Mouse (Mus musculus) MEL (cell line): ENCODE measurements around the gene Peg10. TPM values are rescaled to one million over a fixed set of nuclear protein-coding genes. Genes with fewer than 3 reads are reported as not detected.

Source experiments
- DNase-seq: peaks from one replicate; pipeline ENCODE4 v3.0.0; 2011; ENCODE audit warnings: low read depth, low spot score
- H3K27ac ChIP-seq: 2 replicates; pipeline ENCODE4 v1.5.1; 2012; ENCODE audit warnings: low read depth, mild to moderate bottlenecking, control low read depth, low read length, moderate library complexity; ENCODE audit not compliant: control insufficient read depth
- H3K27me3 ChIP-seq, 2 experiments: fragments of 150-350 bp in 1 of 2; sonication (generic) in 1 of 2; 2 replicates each; pipeline ENCODE4 v1.6.1; 2012; ENCODE audit warnings: low read length in 2 of 2, mild to moderate bottlenecking in 2 of 2, improper control_type of control experiment in 1 of 2, moderate library complexity in 1 of 2; ENCODE audit not compliant: insufficient read depth in 2 of 2, control insufficient read depth in 1 of 2
- H3K36me3 ChIP-seq, 2 experiments: 2 replicates each; pipeline ENCODE4 v1.6.1; 2012 to 2014; ENCODE audit warnings: low read length in 2 of 2, improper control_type of control experiment in 1 of 2, inconsistent platforms in 1 of 2, mild to moderate bottlenecking in 1 of 2; ENCODE audit not compliant: insufficient read depth in 2 of 2, control insufficient read depth in 1 of 2
- H3K4me1 ChIP-seq, 2 experiments: fragments of 150-350 bp in 1 of 2; sonication (generic) in 1 of 2; 2 replicates each; pipeline ENCODE4 v1.6.1; 2012; ENCODE audit warnings: low read length in 2 of 2, improper control_type of control experiment in 1 of 2, mild to moderate bottlenecking in 1 of 2; ENCODE audit not compliant: insufficient read depth in 2 of 2, control insufficient read depth in 1 of 2
- H3K4me3 ChIP-seq, 2 experiments: fragments of 150-350 bp in 1 of 2; sonication (generic) in 1 of 2; 2 replicates each; pipeline ENCODE4 v1.5.1; 2012; ENCODE audit warnings: low read depth in 2 of 2, low read length in 2 of 2, mild to moderate bottlenecking in 2 of 2, moderate library complexity in 2 of 2, control low read depth in 1 of 2, improper control_type of control experiment in 1 of 2; ENCODE audit not compliant: control insufficient read depth in 1 of 2, insufficient read depth in 1 of 2
- H3K79me2 ChIP-seq: 2 replicates; pipeline ENCODE4 v1.6.1; 2012; ENCODE audit warnings: mild to moderate bottlenecking, low read length, moderate library complexity; ENCODE audit not compliant: control insufficient read depth, poor library complexity, insufficient read depth
- H3K9ac ChIP-seq: 2 replicates; pipeline ENCODE4 v1.6.1; 2012; ENCODE audit warnings: low read depth, mild to moderate bottlenecking, control low read depth, low read length, moderate library complexity; ENCODE audit not compliant: control insufficient read depth, poor library complexity, severe bottlenecking
- H3K9me3 ChIP-seq: fragments of 150-350 bp; sonication (generic); replicated peaks from 2 replicates; pipeline ENCODE4 v1.6.1; 2012; ENCODE audit warnings: mild to moderate bottlenecking, low read length, improper control_type of control experiment, moderate library complexity; ENCODE audit not compliant: insufficient read depth
- BHLHE40 ChIP-seq: IDR thresholded peaks from 2 replicates; pipeline ENCODE4 v1.6.1; 2012; ENCODE audit warnings: low read depth, mild to moderate bottlenecking, inconsistent platforms, low read length, improper control_type of control experiment, borderline replicate concordance
- CTCF ChIP-seq, 3 experiments: IDR thresholded peaks in 2 of 3; conservative IDR thresholded peaks in 1 of 3; 2 replicates each; pipeline ENCODE4 v1.5.1; 2011 to 2012; ENCODE audit warnings: low read length in 3 of 3, low read depth in 2 of 3, mild to moderate bottlenecking in 2 of 3, improper control_type of control experiment in 1 of 3, inconsistent platforms in 1 of 3, mixed read lengths in 1 of 3, moderate library complexity in 1 of 3; ENCODE audit not compliant: control insufficient read depth in 1 of 3, insufficient read depth in 1 of 3, poor library complexity in 1 of 3, severe bottlenecking in 1 of 3
- ELF1 ChIP-seq: IDR thresholded peaks from 2 replicates; pipeline ENCODE4 v1.6.1; 2014; ENCODE audit warnings: low read depth, mild to moderate bottlenecking, inconsistent platforms, low read length, improper control_type of control experiment, moderate library complexity
- ETS1 ChIP-seq: IDR thresholded peaks from 2 replicates; pipeline ENCODE4 v1.6.1; 2012; ENCODE audit warnings: low read depth, mild to moderate bottlenecking, inconsistent platforms, low read length, improper control_type of control experiment, moderate library complexity
- GABPA ChIP-seq: IDR thresholded peaks from 2 replicates; pipeline ENCODE4 v1.6.1; 2012; ENCODE audit warnings: low read depth, mild to moderate bottlenecking, inconsistent platforms, low read length, improper control_type of control experiment, moderate library complexity
- JUND ChIP-seq: IDR thresholded peaks from 2 replicates; pipeline ENCODE4 v1.6.1; 2011; ENCODE audit warnings: low read depth, mild to moderate bottlenecking, improper control_type of control experiment, low read length
- KAT2A ChIP-seq: conservative IDR thresholded peaks from 2 replicates; pipeline ENCODE4 v1.6.1; 2012; ENCODE audit warnings: low read depth, low read length, improper control_type of control experiment, inconsistent platforms
- MAFK ChIP-seq: IDR thresholded peaks from 2 replicates; pipeline ENCODE4 v1.6.1; 2011; ENCODE audit warnings: low read depth, mild to moderate bottlenecking, low read length, improper control_type of control experiment, borderline replicate concordance
- MAX ChIP-seq: IDR thresholded peaks from 2 replicates; pipeline ENCODE4 v1.6.1; 2011; ENCODE audit warnings: low read length, improper control_type of control experiment
- MAZ ChIP-seq: IDR thresholded peaks from 2 replicates; pipeline ENCODE4 v1.6.1; 2012; ENCODE audit warnings: low read depth, mild to moderate bottlenecking, inconsistent platforms, low read length, improper control_type of control experiment
- MEF2A ChIP-seq: IDR thresholded peaks from 2 replicates; pipeline ENCODE4 v1.6.1; 2014; ENCODE audit warnings: low read depth, mild to moderate bottlenecking, inconsistent platforms, low read length, improper control_type of control experiment; ENCODE audit not compliant: poor library complexity, insufficient replicate concordance, severe bottlenecking; ENCODE audit errors: extremely low read depth
- MXI1 ChIP-seq: IDR thresholded peaks from 2 replicates; pipeline ENCODE4 v1.6.1; 2011; ENCODE audit warnings: mild to moderate bottlenecking, low read depth, low read length, improper control_type of control experiment
- MYB ChIP-seq: IDR thresholded peaks from 2 replicates; pipeline ENCODE4 v1.6.1; 2011; ENCODE audit warnings: mild to moderate bottlenecking, low read depth, low read length, improper control_type of control experiment
- NELFE ChIP-seq: IDR thresholded peaks from 2 replicates; pipeline ENCODE4 v1.6.1; 2011; ENCODE audit warnings: low read depth, low read length, improper control_type of control experiment
- NRF1 ChIP-seq: IDR thresholded peaks from 2 replicates; pipeline ENCODE4 v1.6.1; 2014; ENCODE audit warnings: low read depth, mild to moderate bottlenecking, inconsistent platforms, low read length, improper control_type of control experiment, moderate library complexity; ENCODE audit not compliant: poor library complexity, insufficient read depth, severe bottlenecking
- POLR2A ChIP-seq, 2 experiments: IDR thresholded peaks; 2 replicates each; pipeline ENCODE4 v1.6.1; 2011 to 2012; ENCODE audit warnings: low read length in 2 of 2, mild to moderate bottlenecking in 2 of 2, control low read depth in 1 of 2, improper control_type of control experiment in 1 of 2, low read depth in 1 of 2, moderate library complexity in 1 of 2; ENCODE audit not compliant: control insufficient read depth in 1 of 2, insufficient read depth in 1 of 2, poor library complexity in 1 of 2
- POLR2AphosphoS2 ChIP-seq: IDR thresholded peaks from 2 replicates; pipeline ENCODE4 v1.6.1; 2011; ENCODE audit warnings: low read length, improper control_type of control experiment
- RCOR1 ChIP-seq: IDR thresholded peaks from 2 replicates; pipeline ENCODE4 v1.6.1; 2012; ENCODE audit warnings: low read depth, mild to moderate bottlenecking, inconsistent platforms, low read length, improper control_type of control experiment
- SIN3A ChIP-seq: IDR thresholded peaks from 2 replicates; pipeline ENCODE4 v1.6.1; 2012; ENCODE audit warnings: low read length, improper control_type of control experiment, inconsistent platforms
- SMC3 ChIP-seq: IDR thresholded peaks from 2 replicates; pipeline ENCODE4 v1.6.1; 2011; ENCODE audit warnings: low read depth, low read length, improper control_type of control experiment
- UBTF ChIP-seq: IDR thresholded peaks from 2 replicates; pipeline ENCODE4 v1.6.1; 2012; ENCODE audit warnings: low read depth, mild to moderate bottlenecking, inconsistent platforms, low read length, improper control_type of control experiment, moderate library complexity, borderline replicate concordance; ENCODE audit not compliant: insufficient read depth
- ZC3H11A ChIP-seq: IDR thresholded peaks from 2 replicates; pipeline ENCODE4 v1.6.1; 2012; ENCODE audit warnings: low read depth, mild to moderate bottlenecking, inconsistent platforms, low read length, improper control_type of control experiment
- ZKSCAN1 ChIP-seq: IDR thresholded peaks from 2 replicates; pipeline ENCODE4 v1.6.1; 2012; ENCODE audit warnings: low read depth, mild to moderate bottlenecking, inconsistent platforms, low read length, improper control_type of control experiment, moderate library complexity
- ZMIZ1 ChIP-seq: IDR thresholded peaks from 2 replicates; pipeline ENCODE4 v1.6.1; 2012; ENCODE audit warnings: low read depth, mild to moderate bottlenecking, inconsistent platforms, low read length, improper control_type of control experiment, moderate library complexity
- polyA plus RNA-seq, 2 experiments: library from polyadenylated mRNA; stranded (reverse) in 1 of 2; unstranded in 1 of 2; fragments of >175 nt in 1 of 2; fragments of >200 nt in 1 of 2; gene quantifications; 2 replicates each; pipeline versions ENCODE4 v1.2.1 to v1.2.4; 2012; ENCODE audit warnings: low replicate concordance in 2 of 2, low read depth in 1 of 2; ENCODE audit not compliant: insufficient read length in 2 of 2, insufficient read depth in 1 of 2, missing spikeins in 1 of 2
- total RNA-seq: library from RNA; depleted of rRNA; stranded (reverse); fragments of 300-350 nt; gene quantifications from 2 replicates; pipeline ENCODE4 v1.2.3, GENCODE M21; 2012

Gene Peg10
- total and polyA plus RNA-seq, 3 experiments: not detected

DNA sequence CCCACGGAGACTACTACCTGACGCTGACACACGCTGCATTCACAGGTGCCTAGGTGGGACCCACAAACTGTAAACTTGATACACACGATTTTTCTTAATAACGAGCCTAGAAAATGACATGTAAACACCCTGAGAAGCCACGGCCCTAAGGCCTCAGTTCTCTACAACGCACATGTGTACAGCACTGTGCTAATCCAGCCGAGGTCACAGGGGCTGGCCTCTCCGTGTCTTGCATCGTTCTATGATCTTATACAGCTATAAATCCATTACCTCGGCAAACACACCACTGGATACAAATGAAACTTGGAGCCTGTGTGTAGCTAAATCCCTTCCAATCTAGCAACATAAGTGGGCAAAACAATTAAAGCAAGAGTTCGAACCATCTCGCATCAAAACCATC is 24.4 kb upstream of the Peg10 start:
- H3K36me3 ChIP-seq: no peaks in the 10 kb centered on the region
- no peaks in the 10 kb centered on the region for H3K4me1 ChIP-seq
- peaks cover 0 to 2% of the 10 kb centered on the region in 2 experiments; a peak in 3 of 4 replicates for H3K27me3 ChIP-seq
- no peak overlapping the region for H3K4me3 ChIP-seq
- no peaks in the 10 kb centered on the region for H3K9me3 ChIP-seq
- H3K79me2 ChIP-seq: no peaks in the 10 kb centered on the region
- TF ChIP-seq NELFE (no peak), MAFK (no peak), RCOR1 (no peak), ZC3H11A (no peak), ZKSCAN1 (no peak), CTCF (IDR thresholded peaks at IDR 0.05 in 2 of 3, conservative IDR thresholded peaks at IDR 0.05 in 1 of 3; ENCODE audit: control insufficient read depth in 1 of 3, insufficient read depth in 1 of 3, low read depth in 2 of 3, low read length in 3 of 3, poor library complexity in 1 of 3, severe bottlenecking in 1 of 3) (no peak), MEF2A (no peak), POLR2A (IDR thresholded peaks at IDR 0.05; ENCODE audit: control insufficient read depth in 1 of 2, insufficient read depth in 1 of 2, low read depth in 1 of 2, low read length in 2 of 2, poor library complexity in 1 of 2) (no peak), BHLHE40 (no peak), MAX (no peak), JUND (no peak), GABPA (no peak), ELF1 (no peak), SIN3A (no peak), MYB (no peak), UBTF (no peak), SMC3 (no peak), KAT2A (no peak)
- no peak overlapping the region for H3K9ac ChIP-seq
- H3K27ac ChIP-seq: no peak overlapping the region
- DNase-seq: no peak

DNA sequence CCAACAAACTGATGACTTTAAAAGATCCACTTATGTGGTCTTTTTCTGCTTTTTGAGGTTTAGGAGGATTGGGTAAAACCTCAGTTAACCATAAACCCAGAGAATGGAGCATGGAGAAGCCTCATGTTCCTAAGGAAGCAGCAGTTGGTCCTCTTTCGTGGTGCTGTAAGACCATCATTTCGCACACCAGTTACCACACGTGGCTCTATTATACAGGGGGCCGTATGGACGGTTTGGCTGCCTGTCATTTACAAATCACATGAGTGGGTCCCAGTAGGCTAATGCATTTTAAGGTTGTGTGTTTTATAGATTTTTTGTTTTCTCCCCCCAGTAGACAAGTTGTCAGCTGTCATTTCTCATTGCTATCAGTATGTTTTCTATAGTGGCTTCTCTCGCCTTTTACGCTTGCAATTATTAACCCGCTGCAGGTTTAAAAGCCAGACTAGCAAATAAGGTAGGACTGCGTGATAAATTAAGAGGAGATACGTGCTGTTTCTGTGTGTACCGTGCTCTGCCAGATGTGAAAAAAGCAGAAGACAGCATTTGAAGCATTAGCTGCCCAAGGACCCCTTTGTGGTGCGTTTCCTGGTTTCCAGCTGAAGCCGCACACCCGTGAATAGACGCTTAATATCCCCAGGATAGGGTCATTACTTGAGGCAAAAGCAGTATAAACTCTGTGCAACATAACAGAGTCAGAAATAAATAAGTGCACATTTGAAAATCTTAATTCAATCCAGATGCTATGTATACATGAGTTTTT is 22.9 kb upstream of the Peg10 start:
- Histone ChIP-seq H3K36me3 (no peaks in the 10 kb centered on the region), H3K4me3 (no peak overlapping the region), H3K27me3 (peaks cover 0 to 2% of the 10 kb centered on the region in 2 experiments; a peak in 3 of 4 replicates), H3K79me2 (no peaks in the 10 kb centered on the region), H3K9me3 (no peaks in the 10 kb centered on the region), H3K27ac (no peak overlapping the region), H3K4me1 (no peaks in the 10 kb centered on the region), H3K9ac (no peak overlapping the region)
- TF ChIP-seq MYB: no peak
- no peak for TF ChIP-seq KAT2A
- TF ChIP-seq BHLHE40: no peak
- no peak for TF ChIP-seq NRF1
- no peak for TF ChIP-seq MXI1
- TF ChIP-seq ZMIZ1: no peak
- no peak for TF ChIP-seq MAZ
- no peak for TF ChIP-seq UBTF
- TF ChIP-seq ETS1: no peak
- TF ChIP-seq POLR2AphosphoS2: no peak
- DNase-seq: no peak
